In genomic region chr4:55978539-55978938, GRCm38 (mm10) we compare ENCODE assay signal across 16 mouse cellular contexts.
"Had no signal": no experiment of that assay in that cellular context is flagged by ENCODE, and none has a peak within 500 bp of the region (broad histone marks: within the 10 kb centered on the region; RNA-seq: fewer than 3 reads in every experiment).

No protein-coding gene starts in this region.

- H3K4me2 ChIP-seq: neural tube, embryonic 12.5 days; neural tube, embryonic 13.5 days; neural tube, embryonic 15.5 days; stomach, embryonic 15.5 days had no signal

- H3K4me3 ChIP-seq: neural tube, embryonic 12.5 days; neural tube, embryonic 13.5 days; neural tube, embryonic 15.5 days; stomach, embryonic 15.5 days had no signal

- DNase-seq: retina, postnatal 1 day; right cerebral cortex, adult 18-20 months; right cerebral cortex, postnatal 14 days; right cerebral cortex, postnatal 25 days; right cerebral cortex, postnatal 4 days; spleen, adult 18-20 months; thymus, adult 18-20 months; thymus, adult 2 months; thymus, postnatal 14 days; thymus, postnatal 25 days; thymus, postnatal 36 days; thymus, postnatal 4 days had no signal

- H3K27ac ChIP-seq: neural tube, embryonic 12.5 days; neural tube, embryonic 13.5 days; neural tube, embryonic 15.5 days; stomach, embryonic 15.5 days had no signal

- H3K4me1 ChIP-seq: neural tube, embryonic 12.5 days; neural tube, embryonic 13.5 days; neural tube, embryonic 15.5 days; stomach, embryonic 15.5 days had no signal

- H3K27me3 ChIP-seq: neural tube, embryonic 12.5 days; neural tube, embryonic 13.5 days; neural tube, embryonic 15.5 days; stomach, embryonic 15.5 days had no signal

- H3K9me3 ChIP-seq: neural tube, embryonic 12.5 days; neural tube, embryonic 13.5 days; neural tube, embryonic 15.5 days; stomach, embryonic 15.5 days had no signal

- H3K9ac ChIP-seq: neural tube, embryonic 12.5 days; neural tube, embryonic 13.5 days; neural tube, embryonic 15.5 days; stomach, embryonic 15.5 days had no signal

- H3K36me3 ChIP-seq: neural tube, embryonic 12.5 days; neural tube, embryonic 13.5 days; neural tube, embryonic 15.5 days; stomach, embryonic 15.5 days had no signal
